Mouse (Mus musculus): ENCODE results near the gene Cp.
"Not testable (repeated sequence)": the region's sequence is repeated elsewhere in the genome, so short reads cannot be mapped to it uniquely, and the experiment has no call there.

The Cp gene

DNA sequence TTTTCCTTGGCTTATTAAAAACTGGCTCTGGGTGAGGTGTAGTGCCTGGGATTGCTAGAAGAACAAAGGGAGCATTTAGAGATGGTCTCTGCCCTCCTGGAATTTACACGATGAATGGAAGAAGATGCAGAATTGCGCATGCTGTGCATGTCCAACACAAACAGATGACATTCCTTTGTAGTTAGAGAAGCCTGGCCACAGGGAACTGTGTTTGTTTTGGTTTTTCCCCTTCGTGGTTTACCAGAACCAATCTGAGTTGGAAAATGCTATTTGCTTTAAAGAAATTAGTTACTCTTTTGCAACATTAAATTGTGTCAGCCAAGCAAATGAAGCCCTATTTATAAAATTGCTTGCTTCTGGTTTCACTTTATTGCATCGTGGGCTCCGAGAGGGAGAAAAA is at the start of gene Cp:
Gene Cp (plus strand): TSS at position 170 of the 400 bp plus-strand sequence.
- no peak for DNase-seq (ENCODE audit: extremely low spot score, low read depth, low spot score)

DNA sequence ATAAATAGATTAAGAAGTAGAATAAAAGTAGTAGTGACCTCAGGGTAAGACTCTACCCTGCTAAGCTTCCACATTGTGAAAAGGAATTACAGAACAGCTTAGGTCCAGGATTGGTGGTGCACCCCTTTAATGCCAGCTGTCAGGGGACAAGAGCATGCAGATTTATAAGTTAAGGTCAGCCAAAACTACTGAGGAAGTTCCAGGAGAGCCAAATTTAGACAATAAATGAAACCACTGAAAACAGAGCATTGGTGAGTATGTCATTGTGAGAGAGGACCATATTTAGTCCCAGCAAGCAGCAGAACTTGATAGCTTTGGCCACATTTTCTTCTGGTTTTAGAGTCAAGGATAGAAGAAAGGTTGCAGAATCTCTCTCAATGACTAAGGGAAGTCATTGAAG is 8.3 kb upstream of the Cp start:
- no peak for DNase-seq (ENCODE audit: extremely low spot score, low read depth, low spot score)

DNA sequence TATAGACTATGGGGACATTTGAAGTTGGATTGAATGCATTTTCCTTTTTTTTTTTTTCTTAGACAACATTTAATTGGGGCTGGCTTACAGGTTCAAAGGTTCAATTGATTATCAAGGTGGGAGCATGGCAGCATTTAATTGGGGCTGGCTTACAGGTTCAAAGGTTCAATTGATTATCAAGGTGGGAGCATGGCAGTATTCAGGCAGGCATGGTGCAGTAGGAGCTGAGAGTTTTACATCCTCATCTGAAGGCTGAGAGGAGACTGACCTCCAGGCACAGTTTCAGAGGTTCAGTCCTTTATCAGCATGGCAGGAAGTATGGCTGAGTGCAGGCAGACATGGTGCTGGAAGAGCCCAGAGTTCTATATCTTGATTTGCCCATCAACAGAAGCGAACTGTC is 7.5 kb upstream of the Cp start:
- DNase-seq (ENCODE audit: extremely low spot score, low read depth, low spot score) = not testable (repeated sequence)

DNA sequence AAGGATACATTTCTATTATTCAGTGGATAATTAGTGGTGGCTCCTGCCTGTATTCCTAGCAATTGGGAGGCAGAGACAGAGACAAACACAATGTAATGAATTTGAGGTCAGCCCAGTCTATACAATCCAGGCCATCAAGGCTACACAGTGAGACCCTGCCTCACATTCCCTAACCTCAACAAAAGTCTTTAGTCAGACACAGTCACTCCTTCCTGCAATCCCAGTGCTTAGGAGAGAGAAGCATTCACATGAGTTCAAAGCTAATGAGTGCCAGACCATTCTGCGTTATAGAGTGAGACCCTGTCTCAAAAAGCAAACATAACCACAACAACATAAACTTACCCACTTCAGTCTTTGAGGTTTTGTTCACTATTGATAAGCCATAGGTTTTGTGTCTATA is 3.4 kb upstream of the Cp start:
- no peak for DNase-seq (ENCODE audit: extremely low spot score, low read depth, low spot score)

DNA sequence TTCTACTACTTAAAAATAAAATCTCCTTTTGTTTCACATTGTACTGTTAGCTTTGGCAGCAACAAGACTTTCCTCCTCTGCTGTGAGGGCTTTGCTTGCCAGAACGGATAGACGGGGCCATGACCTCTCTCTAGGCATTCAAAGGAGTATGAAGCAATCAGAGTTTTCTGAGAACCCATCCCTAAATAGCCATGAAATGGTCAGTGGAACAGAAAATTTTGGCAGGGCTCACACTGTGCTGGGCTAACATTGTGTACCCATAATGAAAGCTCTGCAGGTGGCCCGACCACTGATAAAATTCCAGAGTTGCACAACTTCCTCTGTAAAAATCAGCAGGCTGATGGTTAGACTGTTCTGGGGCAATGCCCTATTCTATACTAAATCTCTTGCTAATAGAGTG is 3.0 kb upstream of the Cp start:
- no peak for DNase-seq (ENCODE audit: extremely low spot score, low read depth, low spot score)

DNA sequence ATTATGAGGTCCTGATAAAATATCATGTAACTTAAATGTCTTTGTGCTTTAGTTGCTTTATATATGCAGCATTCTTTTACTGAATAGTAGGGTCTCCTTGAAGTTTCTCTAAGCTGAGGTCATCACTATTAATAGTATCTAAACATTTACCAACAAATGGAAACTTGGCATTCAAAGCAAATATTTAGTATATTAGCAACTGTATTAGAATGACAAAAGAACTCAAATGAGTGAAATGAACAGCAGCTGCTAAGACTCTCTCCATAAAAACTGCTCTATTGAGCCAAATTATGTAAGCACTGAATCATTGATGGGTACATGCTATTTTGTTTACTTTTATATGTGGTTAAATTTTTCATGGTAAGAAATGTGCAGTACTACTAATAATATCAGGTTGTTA is 1.2 kb downstream of the Cp start:
- DNase-seq (ENCODE audit: extremely low spot score, low read depth, low spot score) = no peak

DNA sequence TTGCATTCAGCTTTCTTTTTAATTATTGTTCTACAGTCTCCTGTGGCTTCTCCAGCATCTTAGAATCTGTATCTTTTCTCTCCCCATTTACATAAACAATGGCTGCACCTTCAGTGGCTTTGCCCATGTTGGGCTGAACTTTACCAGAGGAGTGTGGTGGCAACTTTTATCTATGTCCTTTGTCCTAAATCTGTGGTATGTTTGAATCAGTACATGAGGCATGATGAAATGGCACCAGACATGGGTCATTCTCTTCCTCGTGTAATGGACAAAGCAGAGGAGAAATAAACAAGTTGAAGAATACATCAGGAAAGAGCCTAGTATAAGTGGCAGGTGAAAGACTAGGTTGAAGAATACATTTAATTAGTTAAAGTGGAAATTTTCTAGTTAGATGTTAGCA is 2.1 kb downstream of the Cp start:
- DNase-seq (ENCODE audit: extremely low spot score, low read depth, low spot score) = no peak

DNA sequence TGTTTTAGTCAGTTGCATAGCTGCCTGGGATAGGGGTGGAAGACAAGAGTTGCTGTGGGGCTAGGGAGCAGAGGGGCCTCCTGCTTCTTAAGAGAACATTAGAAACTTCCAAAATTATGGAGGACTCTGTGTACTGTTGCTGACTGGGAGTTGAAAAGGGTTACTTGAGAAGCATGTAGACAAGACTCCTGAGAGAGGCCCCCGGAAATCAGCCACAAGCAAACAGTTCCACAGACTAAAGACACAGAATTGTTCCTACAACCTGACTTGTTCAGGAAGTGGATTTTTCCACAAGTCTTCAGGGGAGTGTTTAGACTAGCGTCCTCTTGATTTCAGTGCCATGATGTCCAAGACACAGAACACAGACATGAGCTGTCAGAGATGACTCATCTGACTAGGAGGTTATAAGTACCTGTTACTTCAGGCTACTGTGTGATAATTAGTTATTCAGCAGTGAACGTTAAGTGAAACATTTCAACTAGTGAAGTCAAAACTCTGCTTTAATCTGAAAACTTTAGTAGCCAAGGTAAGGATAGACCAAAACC is 3.8 kb downstream of the Cp start:
- DNase-seq (ENCODE audit: extremely low spot score, low read depth, low spot score) = no peak

DNA sequence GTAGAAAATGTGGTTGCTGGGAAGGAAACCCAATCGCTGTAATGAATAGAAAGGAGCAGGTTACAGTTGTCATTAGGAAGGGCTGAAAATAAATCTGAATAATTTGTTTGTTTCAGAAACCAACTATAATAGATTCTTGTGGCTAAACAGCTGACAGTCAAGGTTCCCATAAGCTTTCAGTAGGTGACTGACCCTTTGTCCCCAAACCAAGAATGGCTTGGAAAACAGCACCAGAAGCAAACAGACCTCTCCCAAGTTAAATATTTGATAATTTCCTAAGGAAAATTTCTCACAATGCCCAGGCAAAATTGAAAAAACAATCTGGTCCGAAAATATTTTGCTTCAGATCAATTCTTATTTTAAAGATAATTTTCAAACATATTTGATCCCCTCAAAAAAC is 4.5 kb downstream of the Cp start:
- DNase-seq (ENCODE audit: extremely low spot score, low read depth, low spot score) = no peak

DNA sequence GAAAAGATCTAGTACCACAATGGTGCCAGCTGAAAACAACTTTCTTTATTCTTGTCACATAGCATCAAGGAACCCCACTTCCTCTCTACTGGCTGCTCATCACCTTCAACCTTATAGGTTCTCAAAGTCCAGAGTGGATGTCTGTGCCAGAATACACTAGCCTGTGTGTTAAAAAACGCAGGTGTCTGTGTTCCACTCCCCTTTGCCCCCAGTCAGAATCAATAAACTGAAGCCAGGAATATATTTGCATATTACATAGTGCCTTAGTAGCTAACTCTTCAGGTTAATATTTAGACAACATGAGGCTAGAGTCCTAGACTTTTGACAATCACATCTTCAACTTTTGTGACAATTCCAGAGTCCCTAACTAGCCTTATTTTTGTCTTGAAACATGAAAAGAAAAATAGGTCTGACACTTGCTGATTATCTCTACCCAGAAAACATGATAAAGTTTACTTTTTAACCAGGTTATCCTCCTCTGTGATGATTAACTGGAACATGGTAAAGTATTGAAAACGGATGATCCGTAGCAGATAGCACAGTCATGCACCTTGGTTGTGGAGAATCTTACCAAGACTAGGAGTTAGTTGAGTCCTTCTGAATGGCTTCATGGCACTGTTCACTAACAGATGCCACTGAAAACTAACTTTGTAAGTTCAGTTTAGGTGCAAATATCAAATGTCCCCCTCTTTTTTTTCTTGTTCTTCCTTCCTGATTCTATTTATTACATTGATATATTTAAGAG is 6.1 kb downstream of the Cp start:
- DNase-seq (ENCODE audit: extremely low spot score, low read depth, low spot score) = no peak

DNA sequence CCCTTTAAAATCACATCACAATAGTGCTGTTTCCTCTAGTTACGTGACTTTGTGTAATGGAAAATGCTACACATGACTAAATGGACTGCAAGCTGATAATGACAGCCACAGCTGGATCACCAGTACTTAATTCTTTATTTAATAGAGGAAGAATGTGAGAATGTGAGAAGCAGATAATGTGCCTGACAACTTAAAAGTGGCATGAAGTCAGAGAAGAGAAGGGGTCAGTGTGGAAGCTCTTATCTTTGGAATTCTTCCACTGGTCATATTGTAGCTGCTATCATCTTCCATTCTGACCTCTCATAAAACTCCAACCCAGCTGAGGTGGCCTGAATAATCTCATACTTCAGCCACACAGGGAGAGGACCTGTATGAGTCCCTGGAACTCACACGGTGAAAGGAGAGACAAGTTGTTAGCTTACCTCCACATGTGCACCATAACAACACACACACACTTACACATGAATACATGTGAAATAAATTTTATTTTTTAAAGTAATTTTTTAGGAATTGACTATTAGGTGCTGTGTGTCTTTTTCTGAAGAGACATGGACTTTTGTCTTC is 7.9 kb downstream of the Cp start:
- DNase-seq (ENCODE audit: extremely low spot score, low read depth, low spot score) = no peak

DNA sequence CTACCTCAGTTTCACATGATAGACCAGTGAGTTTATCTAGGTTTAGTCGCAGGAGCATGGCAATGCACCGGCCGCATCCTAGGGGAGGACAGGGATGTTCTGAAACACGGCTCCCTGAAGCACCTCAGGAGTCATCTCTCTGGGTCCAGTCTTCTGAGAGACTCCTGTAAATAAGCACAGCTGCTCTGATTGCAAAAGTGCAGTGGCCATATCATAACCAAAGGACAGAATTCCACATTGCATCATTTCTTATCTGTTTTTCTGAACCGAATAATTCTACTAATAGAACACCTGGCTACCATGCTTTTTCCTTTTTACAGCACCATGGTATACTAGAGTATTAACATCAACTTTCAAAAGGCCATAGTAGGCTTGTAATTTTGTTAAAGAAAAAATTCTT is 8.4 kb downstream of the Cp start:
- no peak for DNase-seq (ENCODE audit: extremely low spot score, low read depth, low spot score)

DNA sequence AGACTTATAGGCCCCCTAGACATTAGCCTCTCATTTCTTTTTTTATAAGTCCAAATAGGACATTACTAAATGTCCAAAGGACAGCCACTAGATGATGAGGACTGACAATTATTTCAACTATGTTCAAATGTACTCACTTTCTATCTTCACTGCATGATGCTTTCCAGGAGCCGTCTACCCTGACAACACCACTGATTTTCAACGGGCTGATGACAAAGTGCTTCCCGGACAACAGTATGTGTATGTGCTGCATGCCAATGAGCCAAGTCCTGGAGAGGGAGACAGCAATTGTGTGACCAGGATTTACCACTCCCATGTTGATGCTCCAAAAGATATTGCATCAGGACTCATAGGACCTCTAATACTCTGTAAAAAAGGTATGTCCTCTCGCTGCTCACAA is 9.2 kb downstream of the Cp start:
- DNase-seq (ENCODE audit: extremely low spot score, low read depth, low spot score) = no peak

DNA sequence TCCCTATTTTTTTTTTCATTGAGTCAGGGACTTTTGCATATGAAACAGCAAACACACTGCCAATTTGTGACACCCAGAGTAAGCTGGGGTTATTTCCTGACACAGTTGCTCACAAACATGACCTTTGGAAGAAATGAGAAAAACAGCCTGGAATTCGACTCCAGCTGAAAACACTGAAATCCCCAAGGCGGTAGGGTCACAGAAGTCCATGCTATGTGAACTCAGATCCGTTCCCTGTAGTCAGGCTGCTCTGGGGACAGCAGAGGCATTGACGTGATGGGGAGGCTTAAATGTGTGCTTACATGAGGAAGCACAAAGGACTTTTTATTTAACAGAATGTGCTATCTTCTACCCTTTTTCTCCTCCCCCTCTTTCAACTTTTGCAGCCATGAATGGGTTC is 21.6 kb downstream of the Cp start:
- DNase-seq (ENCODE audit: extremely low spot score, low read depth, low spot score) = no peak

DNA sequence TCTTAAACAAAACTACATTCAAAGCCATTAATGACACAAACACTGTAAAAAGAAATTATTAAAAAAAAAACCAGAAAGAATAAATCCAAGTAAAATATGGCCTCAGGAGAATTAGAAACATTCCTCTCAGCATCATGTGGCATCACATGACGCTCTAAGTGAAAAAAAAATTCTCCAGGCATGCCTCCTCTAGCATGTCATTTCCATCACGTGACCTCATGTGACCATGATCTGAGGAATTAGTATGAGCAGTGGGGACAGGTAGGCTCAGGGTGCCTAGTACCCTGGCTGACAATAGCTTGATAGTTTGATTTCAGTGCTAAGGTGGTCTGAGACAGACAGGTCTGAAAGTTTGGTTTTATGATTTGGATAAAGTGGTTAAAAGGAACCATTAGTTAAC is 24.3 kb downstream of the Cp start:
- DNase-seq (ENCODE audit: extremely low spot score, low read depth, low spot score) = no peak

DNA sequence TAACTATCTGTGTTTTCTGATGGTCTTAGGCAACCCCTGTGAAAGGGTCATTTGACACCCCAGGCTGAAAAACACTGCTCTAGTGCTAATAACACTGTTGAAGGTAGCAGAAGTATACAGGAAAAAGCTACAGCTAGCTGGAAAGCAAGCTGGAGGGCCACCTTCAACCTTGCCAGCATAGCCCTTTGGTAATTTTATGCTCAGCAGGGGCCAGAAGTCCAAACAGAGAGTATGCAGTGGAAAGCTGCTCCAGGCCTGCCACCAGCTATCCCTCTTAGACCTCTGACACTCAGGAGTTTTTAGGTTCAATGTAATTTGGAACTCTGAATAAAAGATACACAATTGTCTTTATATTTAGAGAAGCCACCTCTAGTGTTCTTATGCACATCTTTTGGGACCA is 26.0 kb downstream of the Cp start:
- no peak for DNase-seq (ENCODE audit: extremely low spot score, low read depth, low spot score)

DNA sequence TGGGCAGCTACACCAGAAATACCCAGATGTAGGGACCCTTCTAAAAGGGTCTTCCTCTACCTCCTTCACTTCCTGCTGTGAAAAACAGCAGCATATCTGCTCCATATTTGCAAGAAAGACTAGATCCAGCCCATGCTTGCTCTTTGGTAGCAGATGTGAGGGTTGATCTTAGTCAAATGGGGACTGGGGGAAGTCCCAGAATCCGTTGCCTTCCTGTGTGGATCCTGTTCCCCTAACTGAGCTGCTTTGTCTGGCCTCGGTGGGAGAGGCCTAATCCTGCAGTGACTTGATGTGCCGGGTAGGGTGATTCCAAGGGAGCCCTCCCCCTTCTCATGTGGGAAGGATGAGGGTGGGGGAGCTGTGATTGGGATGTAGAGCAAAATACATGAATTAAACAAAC is 29.3 kb downstream of the Cp start:
- no peak for DNase-seq (ENCODE audit: extremely low spot score, low read depth, low spot score)

DNA sequence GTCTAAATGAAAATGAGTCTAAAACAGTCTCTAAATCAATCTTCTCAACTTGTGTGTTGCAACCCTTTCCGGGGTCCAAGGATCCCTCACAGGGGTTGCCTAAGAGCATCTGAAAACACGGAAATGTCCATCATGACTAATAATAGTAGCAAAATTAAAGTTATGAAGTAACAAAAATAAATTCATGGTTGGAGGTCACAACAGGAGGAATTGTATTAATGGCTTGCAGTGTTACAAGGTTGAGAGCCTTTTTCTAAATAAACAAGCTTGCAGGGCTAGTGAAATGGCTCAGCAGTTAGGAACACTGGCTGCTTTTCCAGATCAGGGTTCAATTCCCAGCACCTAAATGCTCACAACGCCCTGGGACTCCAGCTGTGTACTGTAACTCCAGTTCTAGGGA is 33.2 kb downstream of the Cp start:
- no peak for DNase-seq (ENCODE audit: extremely low spot score, low read depth, low spot score)

DNA sequence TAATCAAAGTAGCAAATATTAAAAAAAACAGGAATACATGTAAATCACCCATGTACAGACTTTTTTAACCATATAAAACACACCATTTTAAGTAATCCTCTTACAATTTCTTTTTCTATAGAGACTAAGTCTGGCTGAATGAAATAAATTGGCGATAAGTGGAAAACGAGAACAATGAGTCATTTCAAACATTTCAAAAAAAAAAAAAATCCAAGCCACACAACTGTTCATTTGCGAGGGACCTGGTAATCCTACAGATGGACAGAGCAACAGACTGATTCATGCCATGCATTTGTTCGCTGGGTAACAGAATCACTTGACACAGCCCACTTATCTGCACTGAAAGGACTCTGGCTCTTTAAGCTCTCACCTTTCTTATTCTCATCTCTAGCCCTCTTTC is 35.5 kb downstream of the Cp start:
- DNase-seq (ENCODE audit: extremely low spot score, low read depth, low spot score) = no peak

DNA sequence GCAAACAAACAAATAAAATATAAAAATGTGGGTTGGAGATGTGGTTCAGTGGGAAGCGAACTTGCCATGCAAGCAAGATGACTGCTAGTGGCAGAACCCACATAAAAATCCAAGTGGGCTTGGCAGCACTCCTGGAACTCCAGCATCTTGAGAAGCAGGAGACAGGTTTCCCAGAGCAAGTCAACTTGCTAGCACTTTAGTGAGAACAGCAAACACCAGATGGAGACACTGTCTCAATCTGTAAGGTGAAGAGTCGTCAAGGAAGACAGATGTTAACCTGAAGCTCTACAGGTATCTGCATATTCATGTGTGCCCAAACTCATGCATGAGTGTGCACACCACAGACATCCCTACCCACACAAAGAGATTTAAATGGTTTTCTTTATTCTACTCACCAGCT is 42.7 kb downstream of the Cp start:
- no peak for DNase-seq (ENCODE audit: extremely low spot score, low read depth, low spot score)

DNA sequence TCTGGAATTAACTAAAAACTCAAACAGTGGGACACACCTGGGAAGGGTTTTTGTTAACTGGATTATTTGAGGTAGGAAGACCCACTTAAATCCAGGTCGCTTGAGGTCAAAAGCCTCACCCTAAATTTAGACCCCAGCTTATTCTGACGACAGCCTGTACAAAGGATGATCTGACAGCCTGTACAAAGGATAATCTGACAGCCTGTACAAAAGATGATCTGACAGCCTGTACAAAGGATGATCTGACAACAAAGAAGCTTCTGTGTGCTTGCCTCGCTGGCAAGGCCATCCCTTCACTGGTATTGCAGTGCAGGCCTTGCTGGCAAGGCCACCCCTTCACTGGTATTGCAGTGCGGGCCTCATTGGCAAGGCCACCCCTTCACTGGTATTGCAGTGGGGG is 44.0 kb downstream of the Cp start:
- no peak for DNase-seq (ENCODE audit: extremely low spot score, low read depth, low spot score)

DNA sequence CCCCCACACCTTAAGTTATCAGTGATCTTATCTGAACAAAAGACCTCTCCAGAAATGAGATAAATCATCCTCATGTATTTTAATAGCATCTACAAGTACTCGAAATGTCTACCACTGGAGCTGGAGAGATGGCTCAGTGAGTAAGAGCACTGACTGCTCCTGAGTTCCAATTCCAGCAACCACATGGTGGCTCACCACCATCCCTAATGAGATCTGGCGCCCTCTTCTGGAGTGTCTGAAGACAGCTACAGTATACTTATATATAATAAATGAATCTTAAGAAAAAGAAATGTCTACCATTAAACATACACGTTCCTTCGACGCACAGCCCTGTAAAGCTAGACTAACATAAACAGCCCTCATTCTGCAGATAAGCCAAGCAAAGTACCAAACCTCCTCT is 45.9 kb downstream of the Cp start:
- DNase-seq (ENCODE audit: extremely low spot score, low read depth, low spot score) = no peak

DNA sequence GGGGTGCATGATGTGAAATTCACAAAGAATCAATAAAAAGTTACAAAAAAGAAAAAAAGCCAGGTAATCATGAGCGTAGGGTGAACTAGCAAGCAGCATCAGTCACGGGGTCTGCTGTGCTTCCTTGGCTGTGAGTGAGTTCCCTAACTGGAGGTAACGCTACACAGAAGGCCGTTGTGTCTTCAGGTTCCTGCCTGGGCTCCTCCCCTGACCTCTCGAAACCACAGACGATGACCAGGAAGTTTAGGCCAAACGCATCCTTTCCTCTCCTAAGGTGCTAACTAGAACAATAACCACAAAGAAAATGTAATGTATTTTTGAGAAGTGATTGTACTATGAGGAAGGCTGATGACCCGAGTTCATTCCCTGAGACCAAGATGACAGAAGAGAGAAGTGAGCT is 47.6 kb downstream of the Cp start:
- DNase-seq (ENCODE audit: extremely low spot score, low read depth, low spot score) = no peak
